Mouse (Mus musculus): Measurements from ENCODE around the gene Ripply3. TPM values are rescaled to one million over a fixed set of nuclear protein-coding genes. Genes with fewer than 3 reads are reported as not detected.
A peak's percentile ranks its signal among the peaks of the same experiment; 100 is the strongest.

Ripply3 gene
- polyA plus RNA-seq (2016; fragmentation: Nextera tagmentation; extraction: Ambion mirVana), result 3.7 and 4.3 TPM in 2 replicates

DNA sequence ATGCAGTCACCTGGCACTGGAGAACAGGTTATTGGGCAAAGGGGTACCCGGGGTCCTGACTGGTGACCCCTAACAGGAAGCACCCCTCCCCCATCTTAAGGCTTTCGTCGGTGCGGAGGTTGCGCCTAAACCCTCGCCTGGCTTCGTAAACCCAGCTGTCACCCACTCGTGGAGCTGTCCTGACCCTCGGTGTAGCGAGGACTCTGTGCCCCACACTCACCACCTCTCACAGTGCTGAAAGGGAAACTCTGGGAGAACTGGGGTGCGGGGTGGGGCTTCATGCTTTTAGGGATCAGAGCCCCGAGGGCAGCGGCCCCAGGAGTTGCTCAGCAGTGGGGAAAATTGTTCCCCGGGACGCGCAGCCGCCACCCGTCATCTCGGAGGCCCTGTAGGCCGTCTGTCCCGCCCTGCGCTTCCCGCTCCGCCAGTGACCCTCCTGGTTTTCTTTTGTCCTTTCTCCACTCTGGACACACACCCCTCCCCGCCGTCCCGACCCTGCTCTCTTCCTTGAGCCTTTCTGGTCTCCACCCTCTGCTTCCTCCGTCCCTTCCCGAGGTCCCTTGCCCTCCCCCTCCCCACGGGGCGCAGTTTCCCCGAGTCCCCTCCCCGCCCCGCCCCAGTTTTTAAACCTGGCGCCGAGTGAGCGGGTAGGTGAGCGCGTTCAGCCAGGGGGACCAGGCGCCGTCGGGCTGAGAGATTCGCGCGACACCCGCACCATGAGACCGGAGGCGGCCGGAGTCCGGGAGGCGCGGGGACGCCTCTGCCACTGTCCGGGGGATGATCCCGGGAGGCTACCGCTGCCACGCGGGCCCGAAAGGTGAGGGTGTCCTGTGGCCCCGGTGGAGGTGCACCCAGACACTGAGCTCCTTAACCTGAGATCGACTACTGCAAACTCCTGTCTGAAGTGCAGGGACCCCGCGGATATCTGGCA is at the start of gene Ripply3:
Gene Ripply3, plus strand, starts transcription at position 640 of the 931 bp plus-strand sequence.
- Histone ChIP-seq H3K36me3 (no peaks in the 10 kb centered on the region), H3K9ac (replicated peaks) (peak within 1 kb of the TSS; percentile 54; the same call in 1 of the 2 replicates), H3K4me2 (peak within 1 kb of the TSS; percentile 80), H3K9me3 (no peaks in the 10 kb centered on the region), H3K4me3 (replicated peaks) (peak within 1 kb of the TSS; percentile 51), H3K27me3 (peaks cover 59% of the 10 kb centered on the region), H3K4me1 (replicated peaks) (peaks cover 23% of the 10 kb centered on the region), H3K27ac (no peak within 1 kb of the TSS)
- no peak for ATAC-seq (ENCODE audit: insufficient number of reproducible peaks, insufficient read depth, low FRiP score, low TSS enrichment, low read depth)
- WGBS, result under 1% methylated on average over 63 of the region's 63 CpGs

DNA sequence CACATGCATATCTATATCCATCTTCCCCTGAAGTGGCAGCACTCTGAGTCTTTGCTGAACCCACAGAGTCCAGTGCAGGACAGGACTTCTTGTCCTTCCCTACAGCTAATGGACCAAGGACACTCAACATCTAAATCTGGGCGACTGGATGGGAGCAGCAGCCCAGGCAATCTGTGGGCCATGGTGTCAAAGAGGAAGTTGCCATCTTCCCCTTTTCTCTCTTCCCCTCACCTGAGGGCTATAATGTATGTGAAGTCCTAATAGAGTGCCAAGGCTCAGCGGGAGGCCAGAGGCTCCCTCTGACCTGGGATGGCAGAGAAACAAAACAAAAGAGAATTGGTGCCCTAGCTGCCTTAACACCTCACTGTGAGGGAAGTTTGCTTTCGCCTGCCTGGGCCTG is 44.2 kb upstream of the Ripply3 start:
- no peak for ATAC-seq (ENCODE audit: insufficient number of reproducible peaks, insufficient read depth, low FRiP score, low TSS enrichment, low read depth)
- H3K4me1 ChIP-seq (replicated peaks), result no peaks in the 10 kb centered on the region
- 83% methylated on average over 3 of the region's 3 CpGs for WGBS
- H3K4me3 ChIP-seq (replicated peaks), result no peak overlapping the region
- H3K9ac ChIP-seq (replicated peaks), result no peak overlapping the region
- H3K27ac ChIP-seq, result no peak overlapping the region
- no peaks in the 10 kb centered on the region for H3K27me3 ChIP-seq
- H3K4me2 ChIP-seq, result no peak overlapping the region
- no peaks in the 10 kb centered on the region for H3K9me3 ChIP-seq
- peaks cover 7% of the 10 kb centered on the region for H3K36me3 ChIP-seq

DNA sequence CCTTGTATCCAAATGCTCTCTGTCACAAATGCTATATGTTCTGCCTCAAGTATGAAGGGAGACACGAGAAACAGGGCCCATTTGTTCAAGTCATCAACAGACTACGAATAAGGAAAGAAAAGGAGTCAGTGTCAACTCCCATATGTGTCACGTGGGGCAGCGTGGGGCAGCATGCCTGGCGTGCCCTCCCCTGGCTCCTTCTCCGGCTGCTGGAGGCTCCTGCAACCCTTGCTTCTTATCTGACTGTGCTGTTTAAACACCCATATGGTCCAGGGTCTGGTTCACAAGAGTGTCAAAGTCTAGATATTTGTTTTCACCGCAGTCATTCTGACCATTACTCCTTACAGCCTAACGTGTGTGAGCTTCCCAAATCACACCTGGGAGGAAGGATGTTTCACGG is 40.4 kb upstream of the Ripply3 start:
- no peak overlapping the region for H3K4me3 ChIP-seq (replicated peaks)
- ATAC-seq (ENCODE audit: insufficient number of reproducible peaks, insufficient read depth, low FRiP score, low TSS enrichment, low read depth), result no peak
- H3K9me3 ChIP-seq, result no peaks in the 10 kb centered on the region
- H3K4me2 ChIP-seq, result no peak overlapping the region
- 80% methylated on average over 9 of the region's 9 CpGs for WGBS
- no peaks in the 10 kb centered on the region for H3K36me3 ChIP-seq
- no peak overlapping the region for H3K27ac ChIP-seq
- H3K4me1 ChIP-seq (replicated peaks), result peaks cover 12% of the 10 kb centered on the region; the same call in 1 of the 2 replicates
- H3K9ac ChIP-seq (replicated peaks), result no peak overlapping the region
- no peaks in the 10 kb centered on the region for H3K27me3 ChIP-seq

DNA sequence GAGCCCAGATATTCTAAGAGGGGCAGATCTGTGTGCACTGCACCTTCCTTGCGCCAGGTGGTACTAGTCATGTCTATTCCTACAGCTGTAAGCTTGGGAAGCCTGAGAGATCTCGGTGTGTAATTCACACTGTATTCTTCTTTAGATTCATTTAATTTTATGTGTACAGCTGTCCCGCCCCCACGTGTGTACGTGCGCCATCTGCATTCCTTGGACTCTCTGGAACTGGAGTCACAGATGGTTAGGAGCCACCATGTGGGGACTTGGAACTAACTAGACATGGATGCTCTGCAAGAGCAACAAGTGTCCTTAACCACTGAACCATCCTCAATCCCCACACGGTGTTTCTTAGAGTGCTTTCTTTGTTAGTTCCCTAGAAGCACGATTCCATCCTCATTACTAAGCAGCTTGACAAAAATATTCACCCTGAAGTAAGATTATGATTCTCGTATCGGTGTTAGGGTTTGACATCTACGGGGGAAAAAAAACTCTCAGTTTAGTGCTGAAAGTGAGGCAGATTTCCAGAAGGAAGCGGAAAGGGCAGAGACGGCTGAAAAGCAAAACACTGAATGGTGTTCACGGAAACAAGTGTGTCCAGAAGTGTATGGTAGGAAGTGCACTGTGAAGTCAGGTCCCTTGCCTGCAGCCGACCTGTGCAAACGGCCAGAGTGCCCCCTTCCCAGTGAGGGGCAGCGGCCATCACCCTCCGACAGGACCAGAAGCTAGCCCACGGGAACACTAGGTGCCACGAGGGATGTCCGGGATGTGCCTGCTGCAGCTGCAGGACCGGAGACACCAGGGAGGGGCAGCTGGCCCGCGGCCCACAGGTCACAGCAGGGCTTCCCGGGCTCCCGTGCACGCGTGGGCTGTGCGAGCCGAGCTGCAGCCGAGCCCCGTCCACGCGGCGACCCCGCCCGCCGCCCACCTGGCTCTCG is 38.8 kb upstream of the Ripply3 start:
- H3K27ac ChIP-seq, result peak overlapping the region; percentile 20; the same call in 1 of the 2 replicates
- no peaks in the 10 kb centered on the region for H3K27me3 ChIP-seq
- peak overlapping the region; percentile 95 for H3K4me2 ChIP-seq
- H3K4me1 ChIP-seq (replicated peaks), result peaks cover 12% of the 10 kb centered on the region; the same call in 1 of the 2 replicates
- ATAC-seq (ENCODE audit: insufficient number of reproducible peaks, insufficient read depth, low FRiP score, low TSS enrichment, low read depth), result 0 out of 2 replicates have a peak, but pooled peaks have one; percentile 7
- H3K9me3 ChIP-seq, result no peaks in the 10 kb centered on the region
- H3K4me3 ChIP-seq (replicated peaks), result peak overlapping the region; percentile 91
- 11% methylated on average over 39 of the region's 39 CpGs for WGBS
- H3K9ac ChIP-seq (replicated peaks), result peak overlapping the region; percentile 85
- no peaks in the 10 kb centered on the region for H3K36me3 ChIP-seq

DNA sequence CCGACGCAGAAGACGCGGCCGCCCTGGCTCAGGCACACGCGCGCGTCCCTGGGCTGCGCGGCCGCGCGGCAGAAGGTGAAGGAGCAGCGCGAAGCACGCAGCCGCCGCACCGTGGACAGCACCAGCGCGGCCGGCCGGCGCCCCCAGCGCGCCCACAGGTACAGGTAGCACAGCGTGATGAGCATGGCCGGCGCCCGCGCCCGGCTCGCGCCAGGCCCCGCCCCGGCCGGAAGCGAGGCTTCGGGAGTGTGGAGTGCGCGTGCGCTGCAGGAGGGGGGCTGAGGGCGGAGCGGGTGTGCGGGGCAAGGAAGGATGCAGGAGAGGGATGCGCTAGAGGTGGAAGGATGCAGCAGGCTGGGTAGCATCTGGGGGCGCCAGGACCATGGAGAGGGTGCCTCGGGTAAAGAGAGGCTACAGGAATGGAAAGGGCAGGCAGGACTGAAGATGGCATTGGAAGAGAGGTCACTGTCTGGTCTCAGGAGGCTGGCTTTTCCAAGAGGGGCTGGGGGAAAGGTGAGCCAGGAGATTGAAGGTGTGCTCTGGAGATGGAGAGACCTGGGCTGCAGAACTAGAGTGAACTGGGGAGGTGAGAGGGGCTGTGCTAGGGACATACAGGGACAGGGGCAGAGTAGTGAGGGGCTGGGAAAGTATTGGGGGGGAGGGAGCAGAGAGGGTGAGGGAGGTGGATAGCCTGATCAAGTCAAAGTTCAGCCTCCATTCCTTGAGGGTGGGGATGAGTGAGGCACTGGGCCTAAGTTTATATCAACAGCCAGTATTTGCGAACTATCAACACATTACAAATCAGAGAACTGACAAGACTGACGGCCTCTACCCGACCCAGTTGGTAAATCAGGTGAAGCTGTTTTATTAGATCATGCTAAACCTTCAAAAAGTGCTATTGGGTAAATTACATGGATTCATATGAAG is 37.9 kb upstream of the Ripply3 start:
- Histone ChIP-seq H3K4me1 (replicated peaks) (peaks cover 12% of the 10 kb centered on the region; the same call in 1 of the 2 replicates), H3K27ac (peak overlapping the region; percentile 20; the same call in 1 of the 2 replicates)
- peak; percentile 95 for ATAC-seq (ENCODE audit: insufficient number of reproducible peaks, insufficient read depth, low FRiP score, low TSS enrichment, low read depth)

DNA sequence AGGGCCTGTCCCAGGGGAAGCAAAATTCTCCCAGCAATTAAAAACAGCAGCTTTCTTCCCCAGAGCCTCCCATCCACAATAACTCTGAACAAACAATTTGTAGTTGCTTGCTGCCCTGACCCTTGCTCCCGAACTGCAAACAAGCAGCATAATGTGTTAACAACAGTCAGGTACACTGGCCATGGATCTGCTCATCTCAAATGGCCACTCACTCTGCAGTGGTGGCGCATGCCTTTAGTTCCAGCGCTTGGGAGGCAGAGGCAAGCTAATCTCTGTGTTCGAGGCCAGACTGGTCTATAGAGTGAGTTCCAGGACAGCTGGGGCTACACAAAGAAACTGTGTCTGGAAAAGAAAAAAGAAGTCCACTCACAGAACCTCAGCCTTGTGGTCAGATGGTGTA is 37.1 kb upstream of the Ripply3 start:
- peaks cover 3% of the 10 kb centered on the region for H3K27me3 ChIP-seq
- no peaks in the 10 kb centered on the region for H3K9me3 ChIP-seq
- no peak overlapping the region for H3K9ac ChIP-seq (replicated peaks)
- no peaks in the 10 kb centered on the region for H3K36me3 ChIP-seq
- ATAC-seq (ENCODE audit: insufficient number of reproducible peaks, insufficient read depth, low FRiP score, low TSS enrichment, low read depth), result no peak
- no peak overlapping the region for H3K27ac ChIP-seq
- 82% methylated on average over 4 of the region's 4 CpGs for WGBS
- no peak overlapping the region for H3K4me3 ChIP-seq (replicated peaks)
- peaks cover 12% of the 10 kb centered on the region; the same call in 1 of the 2 replicates for H3K4me1 ChIP-seq (replicated peaks)
- no peak overlapping the region for H3K4me2 ChIP-seq

More for the DNA sequence above, 37.9 kb upstream of the Ripply3 start:
- peak overlapping the region; percentile 85 for H3K9ac ChIP-seq (replicated peaks)
- no peaks in the 10 kb centered on the region for H3K36me3 ChIP-seq
- no peaks in the 10 kb centered on the region for H3K9me3 ChIP-seq
- no peaks in the 10 kb centered on the region for H3K27me3 ChIP-seq
- 6% methylated on average over 52 of the region's 52 CpGs for WGBS
- peak overlapping the region; percentile 95 for H3K4me2 ChIP-seq
- peak overlapping the region; percentile 91 for H3K4me3 ChIP-seq (replicated peaks)

DNA sequence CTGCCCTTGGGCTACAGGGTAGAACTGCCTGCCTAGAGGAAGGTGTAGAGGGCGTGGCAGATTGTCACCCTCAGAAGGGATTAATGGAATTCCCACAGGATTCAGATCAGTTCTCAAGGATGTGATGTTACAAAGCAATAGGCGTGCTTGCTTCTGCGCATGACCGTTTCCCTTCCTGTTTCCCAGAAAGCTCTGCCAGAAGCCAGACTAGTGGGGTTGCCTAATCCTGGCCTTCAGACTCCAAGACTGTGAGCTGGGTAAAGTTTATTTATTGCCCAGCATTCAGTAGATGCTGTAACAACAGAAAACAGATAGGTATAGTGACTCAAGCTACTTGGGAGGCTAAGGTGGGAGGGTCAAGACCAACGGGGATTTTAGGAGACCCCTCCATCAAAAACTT is 30.1 kb upstream of the Ripply3 start:
- H3K4me3 ChIP-seq (replicated peaks), result no peak overlapping the region
- ATAC-seq (ENCODE audit: insufficient number of reproducible peaks, insufficient read depth, low FRiP score, low TSS enrichment, low read depth), result no peak
- no peak overlapping the region for H3K4me2 ChIP-seq
- peaks cover 17% of the 10 kb centered on the region for H3K4me1 ChIP-seq (replicated peaks)
- 89% methylated on average over 5 of the region's 5 CpGs for WGBS
- H3K27me3 ChIP-seq, result peaks cover 24% of the 10 kb centered on the region
- no peaks in the 10 kb centered on the region for H3K9me3 ChIP-seq
- H3K9ac ChIP-seq (replicated peaks), result no peak overlapping the region
- no peaks in the 10 kb centered on the region for H3K36me3 ChIP-seq
- H3K27ac ChIP-seq, result no peak overlapping the region

DNA sequence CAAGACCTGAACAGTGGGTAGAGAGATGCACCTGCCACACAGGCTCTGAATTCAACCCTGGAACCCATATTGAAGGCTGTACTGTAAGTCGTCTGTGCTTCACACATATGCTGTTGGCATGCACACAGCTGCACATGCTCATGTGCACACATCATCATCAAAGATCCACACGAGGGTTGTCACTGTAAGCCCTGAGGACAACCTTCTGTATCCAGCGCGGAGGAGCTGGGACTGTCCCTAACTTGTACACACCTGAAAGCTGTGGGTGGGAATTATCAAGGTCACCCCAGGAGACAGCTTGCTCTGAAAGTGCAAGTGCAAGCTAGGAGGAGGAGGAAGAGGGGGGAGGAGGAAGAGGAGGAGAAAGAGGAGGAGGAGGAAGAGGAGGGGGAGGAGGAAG is 29.0 kb upstream of the Ripply3 start:
- Histone ChIP-seq H3K9ac (replicated peaks) (no peak overlapping the region), H3K27ac (no peak overlapping the region), H3K4me3 (replicated peaks) (no peak overlapping the region), H3K27me3 (peaks cover 32% of the 10 kb centered on the region), H3K9me3 (no peaks in the 10 kb centered on the region), H3K36me3 (no peaks in the 10 kb centered on the region), H3K4me2 (no peak overlapping the region), H3K4me1 (replicated peaks) (peaks cover 23% of the 10 kb centered on the region)
- no peak for ATAC-seq (ENCODE audit: insufficient number of reproducible peaks, insufficient read depth, low FRiP score, low TSS enrichment, low read depth)
- 63% methylated on average over 4 of the region's 4 CpGs for WGBS

DNA sequence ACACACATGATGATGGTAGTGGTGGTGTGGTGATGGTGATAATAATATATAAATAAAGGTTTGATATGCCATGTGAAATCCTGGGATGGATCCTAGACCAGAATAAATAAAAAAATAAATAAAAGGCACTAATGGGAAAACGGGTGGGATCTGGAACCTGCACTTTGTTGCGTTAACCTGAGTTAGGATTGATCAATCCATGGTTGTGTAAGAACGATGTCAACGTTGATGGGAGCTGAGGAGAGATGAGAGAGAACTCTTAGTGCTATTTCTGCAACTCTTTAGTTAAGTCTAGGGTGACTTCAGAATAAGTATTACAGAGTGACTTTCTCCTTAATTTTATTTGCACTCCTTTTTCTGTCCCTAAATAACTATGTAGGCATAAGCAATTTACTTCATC is 27.0 kb upstream of the Ripply3 start:
- no peak overlapping the region for H3K9ac ChIP-seq (replicated peaks)
- no peak overlapping the region for H3K4me2 ChIP-seq
- H3K36me3 ChIP-seq, result no peaks in the 10 kb centered on the region
- ATAC-seq (ENCODE audit: insufficient number of reproducible peaks, insufficient read depth, low FRiP score, low TSS enrichment, low read depth), result no peak
- no peak overlapping the region for H3K27ac ChIP-seq
- no peak overlapping the region for H3K4me3 ChIP-seq (replicated peaks)
- peaks cover 23% of the 10 kb centered on the region for H3K4me1 ChIP-seq (replicated peaks)
- H3K9me3 ChIP-seq, result peaks cover 8% of the 10 kb centered on the region; the same call in 1 of the 2 replicates
- 86% methylated on average over 4 of the region's 4 CpGs for WGBS
- H3K27me3 ChIP-seq, result peaks cover 28% of the 10 kb centered on the region

DNA sequence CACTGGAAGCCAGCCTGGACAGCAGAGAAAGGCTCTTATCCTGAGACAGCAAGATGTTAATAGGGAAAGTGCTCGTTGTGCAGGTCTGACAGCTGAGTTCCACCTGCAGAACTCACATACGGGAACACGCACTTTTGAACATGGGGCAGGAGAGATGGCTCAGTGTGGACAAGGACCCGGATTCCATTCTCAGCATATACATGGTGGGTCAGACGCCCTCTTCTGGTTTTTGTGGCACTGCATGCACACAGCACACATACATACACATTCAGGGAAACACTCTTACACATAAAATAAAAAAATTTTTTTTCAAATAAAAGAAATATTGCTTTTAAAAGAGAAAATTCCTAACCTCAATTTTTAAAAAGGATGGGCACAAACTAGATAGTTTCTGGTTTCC is 26.5 kb upstream of the Ripply3 start:
- Histone ChIP-seq H3K9me3 (peaks cover 8% of the 10 kb centered on the region; the same call in 1 of the 2 replicates), H3K4me2 (no peak overlapping the region), H3K9ac (replicated peaks) (no peak overlapping the region), H3K27me3 (peaks cover 23% of the 10 kb centered on the region), H3K4me1 (replicated peaks) (peaks cover 23% of the 10 kb centered on the region), H3K27ac (no peak overlapping the region; the same call in 1 of the 2 replicates), H3K36me3 (no peaks in the 10 kb centered on the region), H3K4me3 (replicated peaks) (no peak overlapping the region)
- 67% methylated on average over 5 of the region's 5 CpGs for WGBS
- no peak for ATAC-seq (ENCODE audit: insufficient number of reproducible peaks, insufficient read depth, low FRiP score, low TSS enrichment, low read depth)

All from limb, embryonic 12.5 days (tissue).